Mouse (Mus musculus): ENCODE measurements around the gene Phactr1. TPM values are rescaled to one million over a fixed set of nuclear protein-coding genes. Genes with fewer than 3 reads are reported as not detected.
A peak's percentile ranks its signal among the peaks of the same experiment; 100 is the strongest.

Phactr1 gene
- polyA plus RNA-seq, 1 experiment from 2014 or later: 5.2 TPM

GRCm38 (mm10) chr13:42982646-42983045, 302.2 kb downstream of the Phactr1 start:
- WGBS: 80% methylated on average over 9 of the region's 9 CpGs
- H3K9me3 ChIP-seq (ENCODE audit: low read depth, low read length): no peaks in the 10 kb centered on the region
- no peaks in the 10 kb centered on the region for H3K36me3 ChIP-seq (ENCODE audit: insufficient read depth)
- no peak overlapping the region for H3K4me2 ChIP-seq
- no peaks in the 10 kb centered on the region for H3K27me3 ChIP-seq (ENCODE audit: insufficient read depth, low read length)
- no peak for ATAC-seq (ENCODE audit: insufficient read depth)
- H3K9ac ChIP-seq: no peak overlapping the region
- no peak overlapping the region for H3K4me3 ChIP-seq (ENCODE audit: low read depth, low read length)
- H3K27ac ChIP-seq (ENCODE audit: low read depth): no peak overlapping the region
- DNase-seq: no peak
- no peak for TF ChIP-seq CTCF (IDR thresholded peaks at IDR 0.05; ENCODE audit: low read depth)
- H3K4me1 ChIP-seq (ENCODE audit: insufficient read depth): peaks cover 2% of the 10 kb centered on the region; the same call in 1 of the 2 replicates

GRCm38 (mm10) chr13:42985806-42986205, 305.4 kb downstream of the Phactr1 start:
- Histone ChIP-seq H3K4me1 (ENCODE audit: insufficient read depth) (no peaks in the 10 kb centered on the region), H3K27ac (ENCODE audit: low read depth) (no peak overlapping the region), H3K27me3 (ENCODE audit: insufficient read depth, low read length) (no peaks in the 10 kb centered on the region), H3K36me3 (ENCODE audit: insufficient read depth) (no peaks in the 10 kb centered on the region), H3K4me3 (ENCODE audit: low read depth, low read length) (no peak overlapping the region), H3K9ac (no peak overlapping the region), H3K4me2 (no peak overlapping the region), H3K9me3 (ENCODE audit: low read depth, low read length) (no peaks in the 10 kb centered on the region)
- WGBS: 75% methylated on average over 7 of the region's 7 CpGs
- no peak for DNase-seq
- no peak for TF ChIP-seq CTCF (IDR thresholded peaks at IDR 0.05; ENCODE audit: low read depth)
- ATAC-seq (ENCODE audit: insufficient read depth): no peak

- no peak overlapping the region for H3K4me2 ChIP-seq
- no peak overlapping the region for H3K4me3 ChIP-seq (ENCODE audit: low read depth, low read length)
- DNase-seq: peak; percentile 48
- no peaks in the 10 kb centered on the region for H3K27me3 ChIP-seq (ENCODE audit: insufficient read depth, low read length)
- no peak overlapping the region for H3K27ac ChIP-seq (ENCODE audit: low read depth)
- no peaks in the 10 kb centered on the region for H3K9me3 ChIP-seq (ENCODE audit: low read depth, low read length)
- no peak overlapping the region for H3K9ac ChIP-seq
- TF ChIP-seq CTCF (IDR thresholded peaks at IDR 0.05; ENCODE audit: low read depth): no peak
- no peak for ATAC-seq (ENCODE audit: insufficient read depth)
- 58% methylated on average over 5 of the region's 5 CpGs for whole genome bisulfite sequencing
- no peaks in the 10 kb centered on the region for H3K4me1 ChIP-seq (ENCODE audit: insufficient read depth)
- H3K36me3 ChIP-seq (ENCODE audit: insufficient read depth): no peaks in the 10 kb centered on the region
Observed at GRCm38 (mm10) chr13:42987931-42988579, 307.6 kb downstream of the Phactr1 start.

- DNase-seq (no peak), ATAC-seq (ENCODE audit: insufficient read depth) (no peak)
- WGBS: 85% methylated on average over 5 of the region's 5 CpGs
- Histone ChIP-seq H3K36me3 (ENCODE audit: insufficient read depth) (no peaks in the 10 kb centered on the region), H3K4me2 (no peak overlapping the region), H3K4me1 (ENCODE audit: insufficient read depth) (no peaks in the 10 kb centered on the region), H3K9ac (no peak overlapping the region), H3K27me3 (ENCODE audit: insufficient read depth, low read length) (no peaks in the 10 kb centered on the region), H3K27ac (ENCODE audit: low read depth) (no peak overlapping the region), H3K9me3 (ENCODE audit: low read depth, low read length) (peaks cover 3% of the 10 kb centered on the region; the same call in 1 of the 2 replicates), H3K4me3 (ENCODE audit: low read depth, low read length) (no peak overlapping the region)
- TF ChIP-seq CTCF (IDR thresholded peaks at IDR 0.05; ENCODE audit: low read depth): no peak
Observed at GRCm38 (mm10) chr13:42989481-42989880, 309.1 kb downstream of the Phactr1 start.

- H3K9ac ChIP-seq: no peak overlapping the region
- no peaks in the 10 kb centered on the region for H3K36me3 ChIP-seq (ENCODE audit: insufficient read depth)
- no peak for TF ChIP-seq CTCF (IDR thresholded peaks at IDR 0.05; ENCODE audit: low read depth)
- H3K4me2 ChIP-seq: no peak overlapping the region
- H3K27me3 ChIP-seq (ENCODE audit: insufficient read depth, low read length): no peaks in the 10 kb centered on the region
- no peaks in the 10 kb centered on the region for H3K4me1 ChIP-seq (ENCODE audit: insufficient read depth)
- ATAC-seq (ENCODE audit: insufficient read depth) (no peak), DNase-seq (no peak)
- 82% methylated on average over 3 of the region's 3 CpGs for WGBS
- H3K4me3 ChIP-seq (ENCODE audit: low read depth, low read length): no peak overlapping the region
- peaks cover 3% of the 10 kb centered on the region; the same call in 1 of the 2 replicates for H3K9me3 ChIP-seq (ENCODE audit: low read depth, low read length)
- H3K27ac ChIP-seq (ENCODE audit: low read depth): no peak overlapping the region
Observed at GRCm38 (mm10) chr13:42990051-42990450, 309.6 kb downstream of the Phactr1 start.

GRCm38 (mm10) chr13:42990493-42991111, 310.2 kb downstream of the Phactr1 start:
- no peak for DNase-seq
- Histone ChIP-seq H3K27me3 (ENCODE audit: insufficient read depth, low read length) (no peaks in the 10 kb centered on the region), H3K4me3 (ENCODE audit: low read depth, low read length) (no peak overlapping the region), H3K27ac (ENCODE audit: low read depth) (no peak overlapping the region), H3K9me3 (ENCODE audit: low read depth, low read length) (peaks cover 3% of the 10 kb centered on the region; the same call in 1 of the 2 replicates), H3K36me3 (ENCODE audit: insufficient read depth) (no peaks in the 10 kb centered on the region), H3K9ac (no peak overlapping the region), H3K4me2 (no peak overlapping the region), H3K4me1 (ENCODE audit: insufficient read depth) (no peaks in the 10 kb centered on the region)
- no peak for TF ChIP-seq CTCF (IDR thresholded peaks at IDR 0.05; ENCODE audit: low read depth)
- ATAC-seq (ENCODE audit: insufficient read depth): no peak
- 72% methylated on average over 2 of the region's 2 CpGs for WGBS

GRCm38 (mm10) chr13:42991164-42991563, 310.7 kb downstream of the Phactr1 start:
- Histone ChIP-seq H3K27me3 (ENCODE audit: insufficient read depth, low read length) (no peaks in the 10 kb centered on the region), H3K36me3 (ENCODE audit: insufficient read depth) (no peaks in the 10 kb centered on the region), H3K4me3 (ENCODE audit: low read depth, low read length) (no peak overlapping the region), H3K9ac (no peak overlapping the region), H3K9me3 (ENCODE audit: low read depth, low read length) (peaks cover 3% of the 10 kb centered on the region; the same call in 1 of the 2 replicates), H3K4me2 (no peak overlapping the region), H3K27ac (ENCODE audit: low read depth) (no peak overlapping the region), H3K4me1 (ENCODE audit: insufficient read depth) (no peaks in the 10 kb centered on the region)
- DNase-seq (no peak), ATAC-seq (ENCODE audit: insufficient read depth) (no peak)
- no peak for TF ChIP-seq CTCF (IDR thresholded peaks at IDR 0.05; ENCODE audit: low read depth)
- WGBS: 84% methylated on average over 3 of the region's 3 CpGs

Measured in lung, embryonic 14.5 days (tissue).